Mouse (Mus musculus) limb, embryonic 11.5 days (tissue): ENCODE measurements around the gene Taf10. TPM values are rescaled to one million over a fixed set of nuclear protein-coding genes. Genes with fewer than 3 reads are reported as not detected.
"Not testable (repeated sequence)": the region's sequence is repeated elsewhere in the genome, so short reads cannot be mapped to it uniquely, and the experiment has no call there.

Source experiments
- ATAC-seq: fragments of 200-750 bp; cut with Nextera tagmentation; 2 replicates; pipeline ENCODE4 v1.8.0; 2017; ENCODE audit warnings: low read depth; ENCODE audit not compliant: insufficient number of reproducible peaks, low FRiP score, low TSS enrichment
- DNase-seq: peaks from one replicate; pipeline ENCODE4 v3.0.0-alpha.2; 2015; ENCODE audit warnings: low spot score
- H3K27ac ChIP-seq: fragments of 300-500 bp; sonication (generic); replicated peaks from 2 replicates; pipeline ENCODE4 v1.5.1; 2014; ENCODE audit warnings: low read depth, mild to moderate bottlenecking, low read length
- H3K27me3 ChIP-seq: fragments of 300-500 bp; sonication (generic); 2 replicates; pipeline ENCODE4 v1.6.1; 2014; ENCODE audit warnings: mild to moderate bottlenecking, low read length, mixed read lengths; ENCODE audit not compliant: control insufficient read depth, insufficient read depth
- H3K36me3 ChIP-seq: fragments of 300-500 bp; sonication (generic); 2 replicates; pipeline ENCODE4 v1.6.1; 2014; ENCODE audit warnings: mild to moderate bottlenecking, low read length, moderate library complexity, mixed read lengths; ENCODE audit not compliant: control insufficient read depth, insufficient read depth
- H3K4me1 ChIP-seq: fragments of 300-500 bp; sonication (generic); 2 replicates; pipeline ENCODE4 v1.6.1; 2014; ENCODE audit warnings: low read length, mixed read lengths; ENCODE audit not compliant: control insufficient read depth, insufficient read depth
- H3K4me2 ChIP-seq: fragments of 300-500 bp; sonication (generic); 2 replicates; pipeline ENCODE4 v1.6.1; 2014; ENCODE audit warnings: low read depth, mild to moderate bottlenecking, moderate library complexity; ENCODE audit not compliant: severe bottlenecking
- H3K4me3 ChIP-seq: fragments of 300-500 bp; sonication (generic); 2 replicates; pipeline ENCODE4 v1.5.1; 2014; ENCODE audit warnings: low read depth, low read length
- H3K9ac ChIP-seq: fragments of 300-500 bp; sonication (generic); 2 replicates; pipeline ENCODE4 v1.6.1; 2014; ENCODE audit warnings: mild to moderate bottlenecking, low read length
- H3K9me3 ChIP-seq: fragments of 300-500 bp; sonication (generic); 2 replicates; pipeline ENCODE4 v1.6.1; 2016; ENCODE audit warnings: low read length; ENCODE audit not compliant: control insufficient read depth
- WGBS: fragments of 180-500 bp; shearing (Covaris S2); extraction: QIAGEN DNeasy Blood & Tissue Kit; methylation state at CpG from one replicate; pipeline ENCODE4 v1.1.7; 2014; 5-methylcytosine and 5-hydroxymethylcytosine counted together
- polyA plus RNA-seq: library from polyadenylated mRNA; unstranded; fragments of >200 nt; fragmentation: Nextera tagmentation; extraction: Ambion mirVana; gene quantifications from 2 replicates; pipeline ENCODE4 v1.2.1, GENCODE M21; 2014

Gene Taf10
- polyA plus RNA-seq, 1 experiment from 2014 or later: 179 TPM

GRCm38 (mm10) chr7:105747776-105748175 lies 3.6 kb upstream of the Taf10 start:
- WGBS: 78% methylated on average over 2 of the region's 2 CpGs
- ATAC-seq: no peak
- H3K36me3 ChIP-seq: peaks cover 3% of the 10 kb centered on the region

DNA sequence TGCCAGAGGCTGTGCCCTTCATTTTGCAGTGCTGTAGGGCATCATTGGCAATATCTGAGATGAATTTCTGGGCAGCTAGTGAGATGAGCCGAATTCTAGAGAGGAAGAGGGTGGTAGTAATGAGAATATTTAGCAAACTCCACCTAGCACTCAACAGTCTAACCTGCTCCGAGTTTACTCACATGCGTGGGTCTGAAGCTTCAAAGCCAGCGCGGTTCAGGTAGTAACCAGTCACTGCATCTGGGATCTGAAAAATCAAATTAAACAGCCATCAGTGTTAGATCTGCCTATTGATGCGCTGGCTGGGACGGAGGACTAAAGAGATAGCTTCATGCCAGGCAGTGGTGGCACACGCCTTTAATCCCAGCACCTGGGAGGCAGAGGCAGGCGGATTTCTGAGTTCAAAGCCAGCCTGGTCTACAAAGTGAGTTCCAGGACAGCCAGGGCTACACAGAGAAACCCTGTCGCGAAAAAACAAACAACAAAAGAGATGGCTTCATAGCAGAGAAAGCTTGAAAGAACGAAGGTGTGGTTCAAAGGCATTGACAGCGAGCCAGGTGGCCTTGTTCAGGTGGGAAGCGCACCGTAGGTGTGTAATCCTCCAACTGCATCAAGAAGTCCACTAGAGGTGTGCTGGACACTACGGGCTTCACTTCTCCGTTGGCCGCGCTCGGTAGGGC lies 775 bp downstream of the Taf10 start:
- H3K4me3 ChIP-seq: peak overlapping the region; percentile 88
- not testable (repeated sequence) for ATAC-seq, H3K27ac ChIP-seq, H3K4me1 ChIP-seq, H3K9me3 ChIP-seq, DNase-seq, H3K27me3 ChIP-seq
- peak overlapping the region; percentile 89 for H3K4me2 ChIP-seq
- WGBS: 38% methylated on average over 20 of the region's 20 CpGs
- peaks cover 16% of the 10 kb centered on the region for H3K36me3 ChIP-seq
- peak overlapping the region; percentile 86 for H3K9ac ChIP-seq

More at GRCm38 (mm10) chr7:105747776-105748175, 3.6 kb upstream of the Taf10 start:
- H3K27ac ChIP-seq: no peak overlapping the region
- no peaks in the 10 kb centered on the region for H3K27me3 ChIP-seq
- no peak overlapping the region for H3K9ac ChIP-seq
- H3K9me3 ChIP-seq: no peaks in the 10 kb centered on the region
- H3K4me1 ChIP-seq: 0 out of 2 replicates have a peak, but pooled peaks cover 2% of the 10 kb centered on the region
- DNase-seq: no peak
- no peak overlapping the region for H3K4me2 ChIP-seq
- no peak overlapping the region for H3K4me3 ChIP-seq

DNA sequence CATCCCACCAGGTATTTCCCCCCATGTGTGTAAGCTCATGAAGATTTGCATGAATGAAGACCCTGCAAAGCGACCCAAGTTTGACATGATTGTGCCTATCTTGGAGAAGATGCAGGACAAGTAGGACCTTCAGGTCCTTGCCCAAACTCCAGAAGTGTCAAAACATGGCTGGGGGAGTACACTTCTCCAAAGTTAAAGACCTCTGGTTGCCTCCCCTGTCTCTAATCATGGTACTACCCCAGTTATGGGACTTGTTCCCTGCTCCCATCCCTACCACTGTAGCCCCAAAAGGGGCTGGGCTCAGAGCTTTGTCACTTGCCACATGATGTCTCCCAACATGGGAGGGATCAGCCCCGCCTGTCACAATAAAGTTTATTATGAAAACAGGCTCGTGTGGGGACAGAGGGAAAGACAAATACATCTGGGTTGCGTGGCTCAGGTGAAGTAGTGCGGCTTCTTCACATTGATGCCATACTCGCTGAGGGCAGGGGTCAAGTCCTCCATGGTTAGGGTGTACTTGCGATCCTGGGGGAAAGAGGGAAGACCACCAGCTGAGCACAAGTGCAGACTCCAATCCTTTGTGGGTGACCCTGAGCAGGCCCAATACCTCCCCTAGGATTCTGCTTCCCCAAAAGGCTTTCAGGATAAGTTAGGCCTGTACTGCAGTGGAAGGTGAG lies 1.5 kb downstream of the Taf10 start:
- peaks cover 16% of the 10 kb centered on the region for H3K36me3 ChIP-seq
- WGBS: 86% methylated on average over 7 of the region's 7 CpGs
- DNase-seq, H3K27ac ChIP-seq, H3K4me3 ChIP-seq, H3K4me1 ChIP-seq, H3K4me2 ChIP-seq, H3K9me3 ChIP-seq, ATAC-seq, H3K27me3 ChIP-seq, H3K9ac ChIP-seq: not testable (repeated sequence)

DNA sequence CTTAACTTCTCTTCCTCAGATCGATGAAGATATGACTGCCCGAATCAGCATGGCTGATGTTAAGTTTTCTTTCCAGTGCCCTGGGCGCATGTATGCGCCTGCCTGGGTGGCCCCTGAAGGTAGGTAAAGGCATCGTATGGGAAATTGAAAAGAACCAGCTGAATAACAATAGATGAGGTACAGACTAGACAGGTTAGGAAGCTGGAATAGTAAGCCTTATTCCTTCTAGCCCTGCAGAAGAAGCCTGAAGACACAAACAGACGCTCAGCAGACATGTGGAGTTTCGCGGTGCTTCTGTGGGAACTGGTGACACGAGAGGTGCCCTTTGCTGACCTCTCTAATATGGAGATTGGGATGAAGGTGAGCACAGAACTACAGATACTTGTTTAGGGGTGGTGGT lies 2.2 kb downstream of the Taf10 start:
- H3K27me3 ChIP-seq: no peaks in the 10 kb centered on the region
- no peak overlapping the region for H3K4me3 ChIP-seq
- no peak overlapping the region for H3K27ac ChIP-seq
- 91% methylated on average over 9 of the region's 9 CpGs for WGBS
- peaks cover 13% of the 10 kb centered on the region for H3K36me3 ChIP-seq
- no peaks in the 10 kb centered on the region for H3K9me3 ChIP-seq
- H3K9ac ChIP-seq: no peak overlapping the region
- no peak for ATAC-seq
- no peak for DNase-seq
- no peak overlapping the region for H3K4me2 ChIP-seq
- peaks cover 9% of the 10 kb centered on the region for H3K4me1 ChIP-seq

GRCm38 (mm10) chr7:105740851-105741250 lies 3.3 kb downstream of the Taf10 start:
- WGBS: 92% methylated on average over 6 of the region's 6 CpGs
- Histone ChIP-seq H3K4me3 (no peak overlapping the region), H3K36me3 (peaks cover 13% of the 10 kb centered on the region), H3K9me3 (no peaks in the 10 kb centered on the region), H3K9ac (no peak overlapping the region), H3K27ac (no peak overlapping the region), H3K27me3 (no peaks in the 10 kb centered on the region), H3K4me1 (peaks cover 9% of the 10 kb centered on the region), H3K4me2 (no peak overlapping the region)
- DNase-seq (no peak), ATAC-seq (no peak)

DNA sequence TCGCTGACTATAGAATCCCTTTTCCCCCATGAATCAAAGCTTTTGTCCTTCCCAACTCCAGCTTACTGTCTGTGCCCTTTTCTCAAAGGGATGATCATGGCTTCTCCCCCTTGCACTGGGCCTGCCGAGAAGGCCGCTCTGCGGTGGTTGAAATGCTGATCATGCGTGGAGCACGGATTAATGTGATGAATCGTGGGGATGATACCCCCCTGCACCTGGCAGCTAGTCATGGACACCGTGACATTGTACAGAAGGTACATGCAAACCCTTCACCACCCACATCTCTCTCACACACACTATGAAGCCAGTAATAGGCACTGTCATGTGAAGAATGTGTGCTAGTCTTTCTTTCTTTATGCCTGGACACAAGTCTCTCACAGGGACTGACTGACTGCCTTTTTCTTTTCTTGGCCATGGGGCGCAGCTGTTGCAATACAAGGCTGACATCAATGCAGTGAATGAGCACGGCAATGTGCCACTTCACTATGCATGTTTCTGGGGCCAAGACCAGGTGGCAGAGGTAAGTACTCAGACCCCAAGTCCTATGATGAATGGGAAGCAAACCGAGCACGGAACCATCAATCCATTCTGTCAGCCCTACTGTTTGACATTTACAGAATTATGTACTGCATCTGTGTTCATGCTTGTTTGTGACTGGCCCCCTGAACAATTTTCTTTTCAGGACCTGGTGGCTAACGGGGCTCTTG lies 3.9 kb downstream of the Taf10 start:
- DNase-seq (no peak), ATAC-seq (no peak)
- Histone ChIP-seq H3K9ac (no peak overlapping the region), H3K9me3 (no peaks in the 10 kb centered on the region), H3K36me3 (peaks cover 13% of the 10 kb centered on the region), H3K4me1 (peaks cover 9% of the 10 kb centered on the region), H3K27me3 (no peaks in the 10 kb centered on the region), H3K4me2 (no peak overlapping the region), H3K4me3 (no peak overlapping the region), H3K27ac (no peak overlapping the region)
- 88% methylated on average over 13 of the region's 13 CpGs for WGBS

DNA sequence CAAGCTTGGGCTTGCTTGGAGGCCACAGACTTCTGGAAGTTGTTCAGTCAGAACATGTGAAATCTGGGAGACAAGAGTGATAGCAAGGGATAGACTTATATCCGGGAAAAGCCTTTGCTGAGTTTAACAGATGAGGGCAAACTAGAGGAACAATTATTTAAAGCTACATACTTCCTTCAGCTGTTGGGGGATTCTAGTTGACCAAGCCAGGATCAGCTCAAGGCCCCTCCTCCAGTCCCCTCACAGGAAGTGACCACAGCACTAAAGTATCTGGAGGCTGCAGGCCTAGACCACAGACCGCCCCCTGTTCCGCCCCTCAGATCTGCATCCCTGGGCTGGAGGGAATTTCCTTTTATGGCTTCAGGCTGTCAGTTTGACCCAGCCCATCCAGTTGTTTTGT lies 5.2 kb downstream of the Taf10 start:
- H3K4me1 ChIP-seq: peaks cover 12% of the 10 kb centered on the region
- peaks cover 19% of the 10 kb centered on the region for H3K36me3 ChIP-seq
- no peaks in the 10 kb centered on the region for H3K9me3 ChIP-seq
- DNase-seq (peak; percentile 73), ATAC-seq (peak; percentile 36; the same call in 1 of the 2 replicates)
- 20% methylated on average over 3 of the region's 3 CpGs for WGBS
- H3K4me3 ChIP-seq: no peak overlapping the region
- no peak overlapping the region; the same call in 1 of the 2 replicates for H3K27ac ChIP-seq
- H3K27me3 ChIP-seq: no peaks in the 10 kb centered on the region
- peak overlapping the region; percentile 12; the same call in 1 of the 2 replicates for H3K4me2 ChIP-seq
- no peak overlapping the region for H3K9ac ChIP-seq

GRCm38 (mm10) chr7:105738286-105738685 lies 5.9 kb downstream of the Taf10 start:
- 79% methylated on average over 2 of the region's 2 CpGs for WGBS
- H3K4me2 ChIP-seq: no peak overlapping the region; the same call in 1 of the 2 replicates
- H3K27me3 ChIP-seq: no peaks in the 10 kb centered on the region
- H3K4me3 ChIP-seq: no peak overlapping the region
- peaks cover 23% of the 10 kb centered on the region for H3K36me3 ChIP-seq
- H3K9me3 ChIP-seq: no peaks in the 10 kb centered on the region
- no peak overlapping the region; the same call in 1 of the 2 replicates for H3K27ac ChIP-seq
- H3K4me1 ChIP-seq: peaks cover 12% of the 10 kb centered on the region
- ATAC-seq: no peak
- no peak overlapping the region for H3K9ac ChIP-seq
- DNase-seq: no peak
